Mouse (Mus musculus): ENCODE data around the gene Ddi1. TPM values are rescaled to one million over a fixed set of nuclear protein-coding genes. Genes with fewer than 3 reads are reported as not detected.

The Ddi1 gene
- polyA plus RNA-seq (2015; fragmentation: Nextera tagmentation; extraction: Ambion mirVana) = not detected in 2 replicates

DNA sequence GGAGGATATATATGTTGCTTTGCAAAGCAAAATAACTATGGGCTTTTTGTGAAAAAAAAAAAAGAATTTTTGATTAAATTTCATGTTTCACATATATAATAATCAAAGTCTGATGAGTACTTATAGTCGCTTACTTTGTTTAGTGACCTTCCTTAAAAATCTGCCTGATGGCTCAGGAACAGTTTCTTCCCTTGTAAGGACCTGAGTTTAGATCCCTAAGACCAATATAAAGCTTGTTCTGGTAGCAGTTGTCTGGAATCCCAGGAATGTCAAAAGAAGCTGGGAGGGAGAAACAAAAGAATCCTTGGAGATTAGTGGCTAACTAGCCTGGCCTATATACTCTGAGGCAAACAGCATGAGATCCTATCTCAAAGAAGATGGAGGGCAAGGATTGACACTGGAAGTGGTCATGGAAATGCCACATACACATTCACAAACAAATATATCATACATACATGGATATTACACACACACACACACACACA, at the start of gene Ddi1:
Gene Ddi1, minus strand, starts transcription at position 51 of the 485 bp plus-strand sequence.
- Histone ChIP-seq H3K27ac (replicated peaks) (no peak within 1 kb of the TSS), H3K27me3 (no peaks in the 10 kb centered on the region), H3K36me3 (no peaks in the 10 kb centered on the region), H3K4me1 (no peaks in the 10 kb centered on the region), H3K9me3 (no peaks in the 10 kb centered on the region), H3K4me3 (no peak within 1 kb of the TSS), H3K4me2 (replicated peaks) (no peak within 1 kb of the TSS), H3K9ac (replicated peaks) (no peak within 1 kb of the TSS)
- ATAC-seq (replicated peaks) = no peak
- 55% methylated on average over 1 of the region's 1 CpGs for WGBS

DNA sequence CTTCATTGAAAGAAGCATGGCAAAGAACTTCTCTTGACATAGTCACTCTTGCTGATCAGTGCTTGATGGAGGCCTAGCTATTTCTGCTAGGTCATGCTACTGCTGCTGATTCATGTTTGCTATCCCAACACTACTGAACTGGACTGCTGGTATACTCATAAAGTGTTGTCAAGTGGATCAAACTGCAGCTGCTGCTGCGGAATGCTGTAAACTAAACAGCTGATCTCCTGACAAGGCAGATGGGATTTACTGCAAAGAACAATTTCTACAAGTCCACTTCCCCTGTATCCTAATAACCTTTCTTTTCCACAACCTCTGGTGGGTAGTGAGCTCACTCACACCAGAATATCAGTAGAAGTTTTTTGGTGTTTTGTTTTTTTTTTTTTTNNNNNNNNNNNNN, 47.5 kb upstream of the Ddi1 start:
- H3K9ac ChIP-seq (replicated peaks) = no peak overlapping the region
- WGBS = 90% methylated on average over 1 of the region's 1 CpGs
- no peaks in the 10 kb centered on the region for H3K27me3 ChIP-seq
- no peak overlapping the region for H3K4me2 ChIP-seq (replicated peaks)
- no peak overlapping the region for H3K4me3 ChIP-seq
- no peaks in the 10 kb centered on the region for H3K9me3 ChIP-seq
- no peak for ATAC-seq (replicated peaks)
- H3K36me3 ChIP-seq = no peaks in the 10 kb centered on the region
- H3K4me1 ChIP-seq = no peaks in the 10 kb centered on the region
- no peak overlapping the region for H3K27ac ChIP-seq (replicated peaks)

DNA sequence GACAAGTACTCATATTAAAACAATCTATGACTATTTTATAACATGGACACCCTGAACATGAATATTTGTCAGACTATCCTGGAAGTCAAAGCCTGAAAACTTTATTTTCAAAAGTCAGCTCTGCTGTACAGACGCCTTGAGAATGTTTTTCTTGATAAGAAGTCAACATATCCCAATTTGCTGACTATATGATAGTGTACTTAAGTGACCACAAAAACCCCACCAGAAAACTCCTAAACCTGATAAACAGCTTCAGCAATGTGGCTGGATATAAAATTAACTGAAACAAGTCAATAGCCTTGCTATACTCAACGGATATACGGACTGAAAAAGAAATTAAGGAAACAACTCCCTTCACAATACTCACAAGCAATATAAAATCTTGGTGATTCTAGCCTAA, 36.2 kb upstream of the Ddi1 start:
- H3K27me3 ChIP-seq = no peaks in the 10 kb centered on the region
- no peak overlapping the region for H3K4me2 ChIP-seq (replicated peaks)
- H3K4me3 ChIP-seq = no peak overlapping the region
- WGBS = 91% methylated on average over 3 of the region's 3 CpGs
- no peak overlapping the region for H3K9ac ChIP-seq (replicated peaks)
- no peaks in the 10 kb centered on the region for H3K36me3 ChIP-seq
- ATAC-seq (replicated peaks) = no peak
- H3K27ac ChIP-seq (replicated peaks) = no peak overlapping the region
- H3K4me1 ChIP-seq = no peaks in the 10 kb centered on the region
- H3K9me3 ChIP-seq = no peaks in the 10 kb centered on the region

DNA sequence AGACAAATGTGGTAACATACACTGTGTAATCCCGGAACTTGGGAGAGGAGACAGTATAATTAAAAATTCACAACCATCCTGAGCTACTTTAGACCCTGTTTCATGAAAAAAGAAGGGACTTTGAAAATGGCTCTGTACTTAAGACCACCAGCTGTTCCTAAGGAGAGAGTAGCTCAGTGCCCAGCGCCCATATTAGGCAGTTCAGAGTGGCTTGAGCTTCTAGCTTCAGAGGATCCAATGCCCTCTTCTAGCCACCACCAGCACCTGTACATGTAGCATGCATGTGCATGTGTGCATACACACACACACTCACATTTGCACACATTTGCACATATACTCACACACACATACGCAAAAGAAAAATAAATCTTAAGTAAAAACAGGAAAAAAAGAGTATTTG, 34.9 kb upstream of the Ddi1 start:
- Histone ChIP-seq H3K9me3 (no peaks in the 10 kb centered on the region), H3K9ac (replicated peaks) (no peak overlapping the region), H3K27me3 (no peaks in the 10 kb centered on the region), H3K4me3 (no peak overlapping the region), H3K36me3 (no peaks in the 10 kb centered on the region), H3K4me2 (replicated peaks) (no peak overlapping the region), H3K4me1 (no peaks in the 10 kb centered on the region), H3K27ac (replicated peaks) (no peak overlapping the region)
- WGBS = 85% methylated on average over 3 of the region's 3 CpGs
- ATAC-seq (replicated peaks) = no peak

DNA sequence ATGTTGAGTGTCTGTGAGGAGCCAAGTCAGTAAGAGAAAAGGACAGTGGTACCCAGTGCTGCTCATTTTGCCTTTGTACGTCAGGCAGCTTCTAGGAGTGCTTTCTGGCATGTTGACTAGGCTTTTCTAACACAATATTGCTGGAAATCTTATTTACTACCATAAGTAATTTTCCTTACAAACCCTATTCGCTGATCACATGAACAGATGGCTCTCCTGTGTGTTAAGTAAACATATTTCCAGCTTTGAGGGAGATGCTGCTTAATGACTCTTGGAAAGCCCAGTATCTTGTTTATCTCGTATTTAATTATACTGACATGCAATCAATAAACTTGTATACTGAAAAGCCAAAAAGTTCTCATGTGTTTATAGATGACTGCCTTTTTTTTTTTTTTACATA, 32.4 kb upstream of the Ddi1 start:
- peak; percentile 43 for ATAC-seq (replicated peaks)
- no peaks in the 10 kb centered on the region for H3K27me3 ChIP-seq
- no peak overlapping the region for H3K4me3 ChIP-seq
- no peaks in the 10 kb centered on the region for H3K9me3 ChIP-seq
- WGBS = 61% methylated on average over 3 of the region's 3 CpGs
- no peak overlapping the region for H3K4me2 ChIP-seq (replicated peaks)
- no peaks in the 10 kb centered on the region for H3K4me1 ChIP-seq
- H3K9ac ChIP-seq (replicated peaks) = no peak overlapping the region
- no peak overlapping the region for H3K27ac ChIP-seq (replicated peaks)
- no peaks in the 10 kb centered on the region for H3K36me3 ChIP-seq

DNA sequence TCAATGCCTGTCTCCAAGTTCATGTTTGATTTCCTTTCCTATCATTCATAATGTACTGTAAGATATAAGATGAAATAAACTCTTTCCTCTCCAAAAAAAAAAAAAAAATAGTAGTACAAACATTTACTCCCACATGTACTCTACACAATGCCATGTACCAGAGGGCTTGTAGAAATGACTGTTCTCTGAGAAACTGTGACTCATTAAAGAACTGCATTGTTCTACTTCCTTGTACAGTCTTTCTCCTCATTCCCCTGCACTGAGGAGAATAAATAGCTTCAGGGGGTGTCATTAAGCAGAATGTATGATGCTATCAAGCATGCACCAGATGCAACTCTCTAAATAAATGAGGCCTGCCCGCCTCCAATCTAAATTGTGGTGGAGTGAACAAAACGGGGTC, 28.9 kb upstream of the Ddi1 start:
- Histone ChIP-seq H3K4me2 (replicated peaks) (no peak overlapping the region), H3K4me1 (no peaks in the 10 kb centered on the region), H3K27me3 (no peaks in the 10 kb centered on the region), H3K4me3 (no peak overlapping the region), H3K27ac (replicated peaks) (no peak overlapping the region), H3K36me3 (no peaks in the 10 kb centered on the region), H3K9me3 (no peaks in the 10 kb centered on the region), H3K9ac (replicated peaks) (no peak overlapping the region)
- ATAC-seq (replicated peaks) = no peak
- 63% methylated on average over 2 of the region's 2 CpGs for WGBS

DNA sequence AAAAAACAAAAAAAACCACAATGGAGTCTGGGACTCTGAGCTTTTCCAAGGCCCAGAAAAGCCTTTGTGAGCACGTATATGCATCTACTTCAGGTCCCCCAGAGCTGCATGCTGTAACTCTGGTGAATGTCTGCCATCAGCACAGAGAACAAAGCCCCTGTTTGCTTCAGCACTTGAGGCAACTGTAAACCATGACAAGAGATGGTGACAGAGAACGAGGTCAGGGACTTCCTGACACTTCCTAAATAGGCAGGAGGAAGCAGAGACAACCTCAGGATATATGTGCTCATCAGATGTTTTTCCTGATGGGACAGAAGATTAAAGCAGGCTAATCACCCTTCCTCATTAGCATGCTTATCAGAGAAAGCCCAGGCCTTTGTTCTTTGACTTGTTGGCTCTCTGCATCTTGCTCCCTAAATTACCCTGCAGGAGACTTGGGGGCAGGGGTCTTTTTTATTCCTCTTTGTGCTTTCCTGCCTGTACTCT, 19.6 kb upstream of the Ddi1 start:
- no peak overlapping the region for H3K4me3 ChIP-seq
- H3K4me2 ChIP-seq (replicated peaks) = no peak overlapping the region
- WGBS = 10% methylated on average over 2 of the region's 2 CpGs
- no peak overlapping the region for H3K27ac ChIP-seq (replicated peaks)
- ATAC-seq (replicated peaks) = no peak
- no peaks in the 10 kb centered on the region for H3K9me3 ChIP-seq
- H3K36me3 ChIP-seq = no peaks in the 10 kb centered on the region
- H3K27me3 ChIP-seq = no peaks in the 10 kb centered on the region
- H3K9ac ChIP-seq (replicated peaks) = no peak overlapping the region
- H3K4me1 ChIP-seq = no peaks in the 10 kb centered on the region

DNA sequence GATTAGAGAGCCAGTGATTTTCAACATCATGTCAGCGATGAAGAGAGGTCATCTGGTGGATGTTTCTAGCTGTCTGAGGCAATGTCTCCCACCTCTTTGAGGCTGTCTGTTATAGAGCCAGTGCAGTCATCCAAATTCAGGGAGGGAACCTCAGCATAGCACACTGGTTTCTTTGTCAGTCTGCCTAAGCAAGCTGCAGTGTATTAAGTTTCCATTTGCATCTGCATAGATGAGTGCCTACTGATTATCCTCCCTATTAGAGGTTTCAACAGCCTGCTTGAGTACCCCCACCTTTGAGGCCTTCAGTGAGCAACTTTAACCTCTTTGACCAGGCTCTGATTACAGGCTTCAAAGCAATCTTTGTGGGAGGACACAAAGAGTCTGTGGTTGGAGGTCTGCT, 17.1 kb upstream of the Ddi1 start:
- Histone ChIP-seq H3K27ac (replicated peaks) (no peak overlapping the region), H3K4me2 (replicated peaks) (no peak overlapping the region), H3K9me3 (no peaks in the 10 kb centered on the region), H3K9ac (replicated peaks) (no peak overlapping the region), H3K4me1 (no peaks in the 10 kb centered on the region), H3K4me3 (no peak overlapping the region), H3K27me3 (no peaks in the 10 kb centered on the region), H3K36me3 (no peaks in the 10 kb centered on the region)
- ATAC-seq (replicated peaks) = peak; percentile 57; the same call in 1 of the 2 replicates
- WGBS = 16% methylated on average over 1 of the region's 1 CpGs

DNA sequence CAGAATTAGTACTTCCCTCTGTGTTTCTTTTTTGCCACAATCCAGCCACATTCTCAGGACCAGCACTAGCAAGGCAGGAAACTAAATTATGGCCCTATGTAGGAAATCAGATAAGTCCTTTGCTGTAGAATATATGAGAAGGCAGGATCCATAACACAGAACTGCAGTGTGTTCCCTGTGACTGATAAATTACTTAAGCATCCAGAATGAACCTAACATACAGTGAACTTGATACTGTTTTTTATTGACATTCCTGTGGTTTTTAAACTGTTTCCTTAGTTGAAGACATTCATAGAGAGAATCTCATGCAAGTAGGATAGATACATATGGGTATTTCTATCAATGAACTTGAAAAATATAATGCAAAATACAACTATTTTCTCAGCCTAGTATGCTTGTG, 7.9 kb upstream of the Ddi1 start:
- Histone ChIP-seq H3K27me3 (no peaks in the 10 kb centered on the region), H3K9ac (replicated peaks) (no peak overlapping the region), H3K4me2 (replicated peaks) (no peak overlapping the region), H3K36me3 (no peaks in the 10 kb centered on the region), H3K4me3 (no peak overlapping the region), H3K27ac (replicated peaks) (no peak overlapping the region), H3K9me3 (no peaks in the 10 kb centered on the region), H3K4me1 (no peaks in the 10 kb centered on the region)
- ATAC-seq (replicated peaks) = no peak

DNA sequence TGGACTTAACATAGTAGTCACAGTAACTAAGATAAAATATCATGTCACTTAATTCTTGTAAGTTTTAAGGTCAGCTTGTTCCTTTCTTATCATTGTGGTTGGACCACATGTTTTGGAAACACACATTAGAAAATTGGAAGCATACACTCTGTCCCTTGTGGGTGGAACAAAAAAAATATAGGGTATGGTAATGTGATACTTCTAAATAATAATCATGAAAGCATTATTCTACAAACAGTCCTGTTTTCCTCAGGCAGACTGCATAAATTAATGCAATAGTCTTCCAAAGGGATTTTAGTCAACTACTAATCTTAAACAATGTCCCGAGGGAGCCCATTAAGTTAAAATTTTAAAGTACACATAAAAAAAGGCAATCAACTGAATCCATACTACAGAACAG, 6.7 kb upstream of the Ddi1 start:
- Histone ChIP-seq H3K27ac (replicated peaks) (no peak overlapping the region), H3K4me2 (replicated peaks) (no peak overlapping the region), H3K9me3 (no peaks in the 10 kb centered on the region), H3K36me3 (no peaks in the 10 kb centered on the region), H3K4me3 (no peak overlapping the region), H3K27me3 (no peaks in the 10 kb centered on the region), H3K9ac (replicated peaks) (no peak overlapping the region), H3K4me1 (no peaks in the 10 kb centered on the region)
- 85% methylated on average over 1 of the region's 1 CpGs for WGBS
- ATAC-seq (replicated peaks) = no peak

DNA sequence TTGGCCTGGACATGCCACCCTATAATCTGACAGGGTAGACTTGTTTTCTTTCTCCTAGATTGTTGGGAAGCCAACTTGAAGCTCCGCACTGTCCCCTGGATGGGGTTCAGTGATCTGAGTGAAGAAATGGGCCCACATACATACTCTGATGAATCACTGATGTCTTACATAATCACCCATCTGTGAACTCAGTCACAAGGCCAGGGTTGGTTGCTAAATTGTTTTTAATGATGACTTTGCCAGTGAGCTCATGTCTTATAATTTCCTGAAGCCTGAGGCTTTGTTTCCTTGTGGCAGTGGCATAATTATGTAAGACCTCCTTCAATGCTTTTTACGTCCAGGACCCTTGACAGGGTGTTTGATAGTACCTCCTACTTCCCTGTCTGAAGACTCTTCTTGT, 4.8 kb downstream of the Ddi1 start:
- H3K27me3 ChIP-seq = no peaks in the 10 kb centered on the region
- ATAC-seq (replicated peaks) = no peak
- no peaks in the 10 kb centered on the region for H3K36me3 ChIP-seq
- no peak overlapping the region for H3K4me2 ChIP-seq (replicated peaks)
- no peaks in the 10 kb centered on the region for H3K4me1 ChIP-seq
- WGBS = 86% methylated on average over 2 of the region's 2 CpGs
- no peaks in the 10 kb centered on the region for H3K9me3 ChIP-seq
- H3K27ac ChIP-seq (replicated peaks) = no peak overlapping the region
- no peak overlapping the region for H3K9ac ChIP-seq (replicated peaks)
- H3K4me3 ChIP-seq = no peak overlapping the region

DNA sequence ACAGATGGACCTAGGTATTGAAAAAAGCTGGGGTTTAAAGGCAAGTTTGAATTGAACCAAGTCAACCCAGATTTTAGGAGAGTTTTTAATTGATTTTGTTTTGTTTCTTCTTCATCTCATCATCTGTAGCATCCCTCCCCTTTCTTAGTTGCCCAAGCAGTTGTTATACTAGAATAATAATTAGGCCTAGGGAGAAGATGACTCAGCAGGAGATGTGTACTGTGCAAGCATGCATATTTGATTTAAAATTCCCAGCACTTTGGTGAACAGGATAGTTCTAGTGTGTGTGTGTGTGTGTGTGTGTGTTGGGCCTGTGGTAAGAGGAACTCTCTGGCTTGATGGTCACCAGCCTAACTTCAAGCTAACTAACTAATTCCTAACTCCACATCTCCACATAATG, 12.6 kb downstream of the Ddi1 start:
- no peak for ATAC-seq (replicated peaks)
- Histone ChIP-seq H3K4me3 (no peak overlapping the region), H3K4me2 (replicated peaks) (no peak overlapping the region), H3K9me3 (no peaks in the 10 kb centered on the region), H3K27me3 (no peaks in the 10 kb centered on the region), H3K27ac (replicated peaks) (no peak overlapping the region), H3K4me1 (no peaks in the 10 kb centered on the region), H3K9ac (replicated peaks) (no peak overlapping the region), H3K36me3 (no peaks in the 10 kb centered on the region)

DNA sequence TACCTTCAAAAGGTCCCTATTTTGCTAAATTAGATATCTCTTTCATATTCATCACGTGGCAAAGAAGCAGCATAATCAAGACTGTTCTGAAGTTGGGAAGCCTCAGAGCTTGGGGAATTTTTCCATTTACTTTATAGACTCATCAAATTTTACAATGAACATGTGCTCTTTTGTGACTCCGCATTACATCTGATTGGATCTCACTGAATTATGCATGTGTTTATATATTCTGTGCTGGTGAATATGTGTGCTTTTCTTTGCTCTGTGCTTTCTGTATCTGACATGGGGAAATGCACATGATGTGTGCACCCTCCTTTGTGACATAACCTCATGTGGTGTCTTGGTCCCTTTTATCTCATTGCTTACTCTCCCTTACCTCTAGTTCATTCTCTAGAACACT, 17.7 kb downstream of the Ddi1 start:
- no peak overlapping the region for H3K4me2 ChIP-seq (replicated peaks)
- no peaks in the 10 kb centered on the region for H3K36me3 ChIP-seq
- H3K4me3 ChIP-seq = no peak overlapping the region
- WGBS = 60% methylated on average over 2 of the region's 2 CpGs
- peaks cover 7% of the 10 kb centered on the region; the same call in 1 of the 2 replicates for H3K4me1 ChIP-seq
- H3K9me3 ChIP-seq = no peaks in the 10 kb centered on the region
- H3K27ac ChIP-seq (replicated peaks) = no peak overlapping the region
- H3K27me3 ChIP-seq = no peaks in the 10 kb centered on the region
- H3K9ac ChIP-seq (replicated peaks) = no peak overlapping the region
- ATAC-seq (replicated peaks) = peak; percentile 44

Data from forebrain, embryonic 15.5 days (tissue).